Mouse (Mus musculus): ENCODE data around the gene Slc9a3r2.
A peak's percentile ranks its signal among the peaks of the same experiment; 100 is the strongest.

Slc9a3r2 gene

DNA sequence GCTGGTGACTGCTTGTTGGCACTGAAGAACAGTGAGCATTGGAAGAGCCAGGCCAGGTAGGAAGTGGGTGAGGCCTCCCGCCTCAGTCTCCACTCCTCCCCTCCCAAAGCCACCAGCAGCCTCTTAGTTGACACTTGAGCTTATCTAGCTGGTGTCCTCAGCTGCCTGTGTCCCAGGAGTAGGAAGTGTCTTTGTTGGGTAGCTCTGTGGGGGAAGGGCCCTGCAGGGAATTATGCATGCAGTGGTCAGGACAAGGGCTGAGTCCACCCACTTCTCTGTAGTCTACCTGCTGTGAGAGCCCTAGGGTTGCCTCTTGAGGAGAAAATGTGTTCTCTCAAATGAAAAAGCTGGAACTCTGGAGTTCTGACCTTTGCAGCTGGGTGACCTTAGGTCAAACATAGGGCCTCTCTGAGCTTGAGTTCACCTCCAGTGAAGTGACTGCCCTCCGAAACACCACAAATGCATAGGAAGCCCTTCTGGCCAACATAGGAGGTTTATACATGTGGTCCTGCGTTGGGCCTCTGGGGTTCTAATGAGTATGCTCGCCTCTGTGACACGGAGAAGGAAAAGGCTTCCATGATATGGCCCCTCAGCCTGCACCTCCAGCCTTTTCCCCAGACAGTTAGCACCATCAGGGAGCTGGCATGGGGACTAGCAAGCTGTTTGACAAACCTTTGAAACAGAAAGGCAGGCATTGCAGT is 13.2 kb downstream of the Slc9a3r2 start:
- no peak for DNase-seq (ENCODE audit: low read depth)

- DNase-seq (ENCODE audit: low read depth), result no peak
Observed at GRCm38 (mm10) chr17:24635694-24636093, 14.4 kb downstream of the Slc9a3r2 start.

DNA sequence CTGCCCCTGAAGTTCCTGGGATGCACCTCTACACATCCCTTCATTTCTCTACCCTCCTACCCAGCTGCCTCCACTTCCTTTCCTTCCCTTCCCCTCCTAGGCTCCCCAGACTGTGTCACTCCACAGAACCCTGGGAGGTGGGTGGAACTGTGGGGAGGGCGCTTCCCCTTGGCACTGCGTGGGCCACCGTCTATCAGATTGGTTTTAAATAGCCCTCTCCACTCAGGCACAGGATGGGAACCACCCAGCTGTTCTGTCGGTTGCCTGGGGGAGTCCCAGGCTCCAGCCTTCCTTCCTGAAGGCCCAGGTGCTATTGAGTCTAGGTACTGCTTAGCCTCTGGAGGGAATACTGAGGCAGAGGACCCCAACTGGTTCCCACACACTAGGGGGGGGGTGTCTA is 15.1 kb downstream of the Slc9a3r2 start:
- DNase-seq (ENCODE audit: low read depth), result no peak

DNA sequence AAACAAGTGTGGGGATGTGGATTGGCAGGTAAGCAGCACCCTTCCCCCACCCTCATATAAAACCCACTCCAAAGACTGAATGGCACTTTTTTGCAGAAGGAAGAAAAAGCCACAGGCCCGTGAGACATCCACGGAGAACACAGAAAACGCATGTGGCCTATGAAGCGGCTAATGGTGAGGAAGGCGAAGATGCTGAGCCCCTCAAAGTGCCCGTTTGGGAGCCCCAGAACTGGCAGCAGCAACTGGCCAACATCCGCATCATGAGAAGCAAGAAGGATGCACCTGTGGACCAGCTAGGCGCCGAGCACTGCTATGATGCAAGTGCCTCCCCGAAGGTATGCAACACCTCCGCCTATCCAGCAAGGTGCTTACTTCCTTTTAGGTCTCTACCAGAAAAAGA is 16.3 kb downstream of the Slc9a3r2 start:
- DNase-seq (ENCODE audit: low read depth), result no peak

DNA sequence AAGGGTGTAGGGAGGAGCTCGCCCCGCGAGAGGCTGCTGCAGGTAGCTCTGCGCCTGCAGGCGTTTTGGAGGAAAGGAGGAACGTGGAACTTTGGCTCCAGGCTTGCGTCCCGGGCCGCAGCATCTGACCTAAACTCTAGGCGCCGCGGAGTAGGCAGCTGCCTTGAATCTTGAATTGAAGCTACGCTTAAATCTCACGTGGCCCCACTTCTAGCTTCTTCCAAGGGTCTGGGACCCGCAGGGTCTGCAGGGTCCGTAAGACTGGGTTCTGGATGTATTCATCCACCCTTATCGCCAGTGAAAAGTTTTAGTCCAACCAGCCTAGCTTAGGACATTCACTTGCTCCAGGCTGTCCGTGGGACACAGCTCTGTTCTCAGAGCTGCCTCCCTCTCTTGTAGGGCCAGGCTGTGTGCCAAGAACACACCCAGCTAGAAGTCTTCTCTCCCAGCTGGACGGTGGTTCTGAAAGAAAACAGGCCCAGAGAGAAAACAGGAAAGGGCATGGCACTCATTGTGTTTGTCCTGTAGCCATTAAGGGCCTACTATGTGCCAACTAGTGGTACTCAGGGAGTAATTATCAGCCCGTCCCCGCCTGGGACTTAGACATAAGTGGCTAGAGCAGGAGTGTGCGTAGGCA is 17.2 kb downstream of the Slc9a3r2 start:
- peak; percentile 91 for DNase-seq (ENCODE audit: low read depth)

- DNase-seq (ENCODE audit: low read depth), result peak; percentile 89
Observed at GRCm38 (mm10) chr17:24632167-24632812, 17.8 kb downstream of the Slc9a3r2 start, which contains the start of the genes Tsc2 and Nthl1. TSS of gene Tsc2 (minus strand) at chr17:24632630. TSS of gene Nthl1 (plus strand) at chr17:24632680.

GRCm38 (mm10) chr17:24630072-24630471 is 20.1 kb downstream of the Slc9a3r2 start:
- no peak for DNase-seq (ENCODE audit: low read depth)

DNA sequence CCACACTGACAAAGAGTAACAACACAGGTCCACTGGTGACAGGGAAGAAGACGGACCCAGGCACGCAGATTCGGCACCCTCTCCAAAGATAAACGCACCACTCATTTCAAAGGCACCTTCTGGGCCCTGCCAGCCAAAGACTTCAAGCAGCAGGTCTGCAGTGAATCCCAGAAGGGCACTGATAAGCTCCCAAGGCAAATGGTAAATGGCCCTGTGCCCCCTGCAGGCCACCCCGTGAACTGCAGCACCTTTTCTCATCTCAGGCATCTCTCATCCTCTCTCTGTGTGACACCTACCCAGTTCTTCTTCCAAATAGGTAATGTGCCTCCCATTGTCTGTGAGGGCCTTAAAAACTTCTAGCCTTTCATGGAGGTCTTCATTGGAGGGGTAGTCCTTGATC is 21.5 kb downstream of the Slc9a3r2 start:
- DNase-seq (ENCODE audit: low read depth), result peak; percentile 83

DNA sequence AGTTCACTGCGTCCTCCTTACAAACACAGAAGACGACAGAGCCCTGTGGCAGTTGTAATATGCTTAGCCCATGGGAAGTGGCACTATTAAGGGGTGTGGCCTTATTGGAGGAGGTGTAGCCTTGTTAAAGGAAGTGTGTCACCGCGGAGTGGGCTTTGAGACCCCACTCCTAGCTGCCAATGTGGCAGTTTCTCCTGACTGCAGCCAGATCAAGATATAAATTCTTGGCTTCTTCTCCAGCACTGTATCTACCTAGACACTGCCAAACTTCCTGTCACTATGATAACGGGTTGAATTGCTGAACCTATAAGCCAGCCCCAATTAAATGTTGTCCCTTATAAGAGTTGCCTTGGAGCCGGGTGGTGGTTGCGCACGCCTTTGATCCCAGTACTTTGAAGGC is 24.7 kb downstream of the Slc9a3r2 start:
- no peak for DNase-seq (ENCODE audit: low read depth)

GRCm38 (mm10) chr17:24617561-24618194 is 32.4 kb downstream of the Slc9a3r2 start:
- DNase-seq (ENCODE audit: low read depth), result peak; percentile 75

- DNase-seq (ENCODE audit: low read depth), result no peak
Observed at GRCm38 (mm10) chr17:24610711-24611110, 39.4 kb downstream of the Slc9a3r2 start.

- no peak for DNase-seq (ENCODE audit: low read depth)
Observed at GRCm38 (mm10) chr17:24608874-24609273, 41.3 kb downstream of the Slc9a3r2 start.

GRCm38 (mm10) chr17:24608370-24608769 is 41.8 kb downstream of the Slc9a3r2 start:
- no peak for DNase-seq (ENCODE audit: low read depth)

DNA sequence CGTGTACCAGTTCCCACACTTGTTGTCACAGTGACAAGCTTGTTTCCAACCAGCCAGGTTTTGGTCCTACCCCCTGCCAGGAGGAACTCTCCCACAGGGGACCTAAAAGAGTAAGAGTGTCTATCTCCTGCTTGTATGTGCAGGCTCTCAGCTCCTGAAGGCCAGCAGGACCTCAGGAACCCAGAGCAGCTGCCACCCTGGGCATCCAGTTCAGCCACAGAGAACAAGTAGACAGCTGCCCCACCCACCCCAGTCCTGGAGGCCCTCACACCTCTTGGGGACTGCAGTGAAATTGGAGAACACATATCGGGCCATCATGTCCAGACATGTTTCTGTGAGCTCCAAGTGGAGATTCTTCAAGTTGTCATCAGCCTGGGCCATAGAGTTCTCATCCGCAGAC is 45.6 kb downstream of the Slc9a3r2 start:
- DNase-seq (ENCODE audit: low read depth), result no peak

- DNase-seq (ENCODE audit: low read depth), result no peak
Observed at GRCm38 (mm10) chr17:24603961-24604360, 46.2 kb downstream of the Slc9a3r2 start.

DNA sequence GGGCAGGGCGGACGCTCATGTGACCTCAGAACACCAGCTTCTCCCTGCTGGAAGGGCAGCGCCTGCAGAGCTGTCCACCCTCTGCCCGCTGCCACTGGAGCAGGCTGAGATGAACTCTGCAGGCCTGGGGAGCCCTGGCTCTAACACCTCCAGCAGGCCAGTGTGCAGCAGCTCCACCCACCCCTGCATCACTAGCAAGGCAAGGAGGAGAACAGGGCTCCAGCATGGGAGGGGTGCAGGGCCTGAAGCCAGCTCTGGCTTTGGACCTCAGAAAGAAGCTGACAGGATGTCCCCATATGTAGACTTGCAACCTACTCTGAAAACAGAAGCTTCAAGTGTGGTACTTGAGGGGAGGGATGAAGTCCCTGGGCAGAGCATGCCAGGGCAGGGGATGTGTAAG is 49.6 kb downstream of the Slc9a3r2 start:
- DNase-seq (ENCODE audit: low read depth), result no peak

- no peak for DNase-seq (ENCODE audit: low read depth)
Observed at GRCm38 (mm10) chr17:24597989-24598388, 52.1 kb downstream of the Slc9a3r2 start.

DNA sequence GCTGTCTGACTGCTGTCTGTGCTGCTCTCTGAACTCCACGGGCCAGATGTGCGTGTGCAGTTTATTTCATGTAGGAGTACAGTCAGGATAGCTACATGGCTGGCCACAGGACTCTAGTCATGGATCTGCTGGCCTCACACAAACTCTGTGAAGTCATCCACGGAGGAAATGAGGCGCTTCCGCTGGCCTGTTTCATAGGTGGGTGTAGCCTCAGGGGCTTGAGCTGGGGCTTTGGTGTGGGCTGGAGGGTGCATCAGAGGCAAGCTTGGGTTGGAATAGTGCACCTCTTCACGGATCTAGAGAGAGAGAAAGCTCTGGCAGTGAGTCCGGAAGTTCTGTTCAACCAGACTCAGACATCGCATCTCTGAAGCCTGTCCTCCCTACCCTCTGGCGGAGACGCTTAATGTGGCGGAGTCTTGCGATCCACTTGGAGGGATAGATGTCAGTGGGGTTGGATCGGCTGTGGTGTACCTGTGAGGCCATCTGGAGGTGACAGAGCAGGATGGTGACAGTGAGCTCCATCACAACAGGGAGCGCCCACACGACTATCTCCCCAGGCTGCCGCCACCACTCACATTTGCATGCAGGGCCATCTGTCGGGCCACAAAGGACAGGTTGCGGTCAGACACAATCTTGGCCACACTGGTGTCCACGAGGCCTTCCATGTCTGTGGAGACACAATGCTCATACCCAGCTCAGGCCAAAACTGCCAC is 53.5 kb downstream of the Slc9a3r2 start:
- DNase-seq (ENCODE audit: low read depth), result no peak

DNA sequence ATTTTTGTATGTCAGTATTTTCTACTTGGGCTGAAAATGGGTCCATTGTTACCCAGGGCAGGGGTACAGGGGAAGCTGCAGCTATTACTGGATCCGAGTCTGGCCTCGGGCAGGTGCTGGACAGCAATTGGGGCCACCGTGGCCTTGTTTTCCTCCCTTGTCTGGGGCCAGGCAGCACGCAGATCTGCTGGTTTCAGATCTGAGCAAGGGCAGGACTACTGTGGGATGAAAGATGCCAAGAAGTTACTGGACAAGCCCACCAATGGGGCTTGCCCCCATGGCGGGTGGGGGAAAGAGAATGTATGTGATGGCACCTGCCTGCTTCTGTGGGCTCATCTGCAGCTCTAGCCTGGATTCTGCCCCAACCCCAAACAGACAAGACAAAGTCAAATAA is 54.1 kb downstream of the Slc9a3r2 start:
- DNase-seq (ENCODE audit: low read depth), result no peak

- peak; percentile 38 for DNase-seq (ENCODE audit: low read depth)
Observed at GRCm38 (mm10) chr17:24595126-24596072, 54.7 kb downstream of the Slc9a3r2 start.
